Mouse (Mus musculus): ENCODE results near the gene AI467606.
"Not testable (repeated sequence)": the region's sequence is repeated elsewhere in the genome, so short reads cannot be mapped to it uniquely, and the experiment has no call there.

The AI467606 gene

DNA sequence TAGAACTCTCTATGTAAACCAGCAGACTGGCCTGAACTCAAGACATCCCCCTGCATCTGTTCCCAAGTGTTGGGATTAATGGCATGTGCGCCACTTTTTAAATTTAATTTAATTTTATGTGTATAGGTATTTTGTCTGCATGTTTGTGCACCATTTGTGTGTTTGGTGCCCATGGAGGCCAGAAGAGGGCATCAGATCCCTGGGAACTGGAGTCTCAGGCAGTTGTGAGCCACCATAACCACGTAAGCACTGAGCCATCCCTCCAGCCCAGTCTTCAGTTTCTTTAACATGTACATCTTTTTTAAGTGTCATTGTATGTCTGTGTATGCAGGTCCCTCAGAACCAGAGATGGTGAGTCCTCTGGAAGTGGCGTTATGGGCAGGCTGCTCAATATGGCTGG lies 13.5 kb upstream of the AI467606 start:
- peaks cover 43% of the 10 kb centered on the region for H3K4me1 ChIP-seq (replicated peaks; ENCODE audit: low read depth, low read length)
- no peaks in the 10 kb centered on the region for H3K27me3 ChIP-seq (ENCODE audit: insufficient read depth, low read length)
- H3K9me3 ChIP-seq (ENCODE audit: low read length) = peaks cover 4% of the 10 kb centered on the region; the same call in 1 of the 2 replicates
- H3K36me3 ChIP-seq (ENCODE audit: insufficient read depth, low read length) = no peaks in the 10 kb centered on the region
- no peak overlapping the region for H3K4me3 ChIP-seq (replicated peaks; ENCODE audit: low read length)
- TF ChIP-seq CTCF (conservative IDR thresholded peaks at IDR 0.05; ENCODE audit: low read length) (no peak), POU5F1 (IDR thresholded peaks at IDR 0.05; ENCODE audit: borderline replicate concordance, low read length) (no peak), NANOG (IDR thresholded peaks at IDR 0.05; ENCODE audit: borderline replicate concordance, low read length) (no peak)

DNA sequence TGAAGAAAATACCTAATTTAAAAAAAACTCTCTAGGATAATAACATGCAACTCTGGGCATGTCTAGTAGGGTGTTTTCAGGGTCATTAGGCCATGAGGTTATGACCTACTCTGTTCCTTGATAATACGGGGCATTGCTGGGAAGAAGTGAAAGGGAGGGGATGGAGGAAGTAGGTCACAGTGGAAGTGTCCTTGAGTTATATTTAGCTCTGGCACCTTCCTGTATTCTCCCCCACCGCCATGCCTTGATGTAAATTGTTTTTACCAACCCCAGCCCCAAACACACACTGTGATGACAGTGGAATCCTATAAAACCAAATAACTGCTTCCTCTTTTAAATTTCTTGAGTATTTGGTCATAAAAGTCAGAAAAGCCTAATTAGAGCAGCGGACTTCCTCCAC lies 11.1 kb upstream of the AI467606 start:
- H3K36me3 ChIP-seq (ENCODE audit: insufficient read depth, low read length) = no peaks in the 10 kb centered on the region
- TF ChIP-seq POU5F1 (IDR thresholded peaks at IDR 0.05; ENCODE audit: borderline replicate concordance, low read length) (no peak), CTCF (conservative IDR thresholded peaks at IDR 0.05; ENCODE audit: low read length) (no peak), NANOG (IDR thresholded peaks at IDR 0.05; ENCODE audit: borderline replicate concordance, low read length) (no peak)
- H3K27me3 ChIP-seq (ENCODE audit: insufficient read depth, low read length) = no peaks in the 10 kb centered on the region
- H3K9me3 ChIP-seq (ENCODE audit: low read length) = peaks cover 3% of the 10 kb centered on the region; the same call in 1 of the 2 replicates
- no peak overlapping the region for H3K4me3 ChIP-seq (replicated peaks; ENCODE audit: low read length)
- H3K4me1 ChIP-seq (replicated peaks; ENCODE audit: low read depth, low read length) = peaks cover 58% of the 10 kb centered on the region

DNA sequence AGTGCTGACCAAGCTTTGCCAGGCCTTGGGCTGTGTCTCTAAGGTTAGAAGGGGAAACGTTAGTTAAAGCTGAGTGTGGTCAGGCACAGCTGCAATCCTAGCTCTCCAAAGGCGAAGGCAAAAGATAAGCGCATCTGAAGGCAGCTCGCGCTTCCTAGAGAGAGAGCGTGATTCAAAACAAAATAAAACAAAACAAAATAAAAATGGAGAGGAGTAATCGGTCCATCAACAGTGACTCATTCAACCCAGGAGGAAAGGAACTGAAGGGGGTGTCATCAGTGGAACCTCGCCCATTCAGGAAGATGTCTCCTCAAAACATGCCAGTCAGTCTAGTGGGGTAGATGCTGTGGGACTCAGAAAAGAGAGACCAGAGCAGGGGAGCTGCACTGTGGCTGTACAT lies 8.9 kb upstream of the AI467606 start:
- no peaks in the 10 kb centered on the region for H3K27me3 ChIP-seq (ENCODE audit: insufficient read depth, low read length)
- no peak overlapping the region for H3K4me3 ChIP-seq (replicated peaks; ENCODE audit: low read length)
- peaks cover 50% of the 10 kb centered on the region for H3K4me1 ChIP-seq (replicated peaks; ENCODE audit: low read depth, low read length)
- H3K9me3 ChIP-seq (ENCODE audit: low read length) = no peaks in the 10 kb centered on the region
- no peaks in the 10 kb centered on the region for H3K36me3 ChIP-seq (ENCODE audit: insufficient read depth, low read length)
- TF ChIP-seq CTCF (conservative IDR thresholded peaks at IDR 0.05; ENCODE audit: low read length) = no peak
- no peak for TF ChIP-seq NANOG (IDR thresholded peaks at IDR 0.05; ENCODE audit: borderline replicate concordance, low read length)
- no peak for TF ChIP-seq POU5F1 (IDR thresholded peaks at IDR 0.05; ENCODE audit: borderline replicate concordance, low read length)

DNA sequence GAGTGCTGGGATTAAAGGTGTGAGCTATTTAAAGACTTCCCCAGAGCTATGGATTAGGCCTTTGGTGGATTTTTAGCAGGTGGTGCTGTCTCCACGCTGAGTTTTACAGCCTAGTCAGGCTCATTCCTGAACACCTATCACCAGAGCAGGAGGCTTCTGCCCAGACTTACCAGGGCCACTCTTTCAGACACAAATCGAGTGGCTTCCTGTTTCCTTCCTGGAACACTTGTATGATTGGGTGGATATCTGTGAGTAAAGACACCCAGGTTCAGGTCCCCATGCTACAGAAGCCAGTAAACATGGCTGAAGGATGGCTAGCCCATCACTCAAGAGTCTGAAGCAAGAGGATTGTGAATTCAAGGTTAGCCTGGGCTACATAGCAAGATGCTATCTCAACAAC lies 8.2 kb upstream of the AI467606 start:
- H3K27me3 ChIP-seq (ENCODE audit: insufficient read depth, low read length) = no peaks in the 10 kb centered on the region
- no peaks in the 10 kb centered on the region for H3K9me3 ChIP-seq (ENCODE audit: low read length)
- no peaks in the 10 kb centered on the region for H3K36me3 ChIP-seq (ENCODE audit: insufficient read depth, low read length)
- H3K4me1 ChIP-seq (replicated peaks; ENCODE audit: low read depth, low read length) = peaks cover 47% of the 10 kb centered on the region
- TF ChIP-seq NANOG (IDR thresholded peaks at IDR 0.05; ENCODE audit: borderline replicate concordance, low read length) (no peak), CTCF (conservative IDR thresholded peaks at IDR 0.05; ENCODE audit: low read length) (no peak), POU5F1 (IDR thresholded peaks at IDR 0.05; ENCODE audit: borderline replicate concordance, low read length) (no peak)
- H3K4me3 ChIP-seq (replicated peaks; ENCODE audit: low read length) = no peak overlapping the region

DNA sequence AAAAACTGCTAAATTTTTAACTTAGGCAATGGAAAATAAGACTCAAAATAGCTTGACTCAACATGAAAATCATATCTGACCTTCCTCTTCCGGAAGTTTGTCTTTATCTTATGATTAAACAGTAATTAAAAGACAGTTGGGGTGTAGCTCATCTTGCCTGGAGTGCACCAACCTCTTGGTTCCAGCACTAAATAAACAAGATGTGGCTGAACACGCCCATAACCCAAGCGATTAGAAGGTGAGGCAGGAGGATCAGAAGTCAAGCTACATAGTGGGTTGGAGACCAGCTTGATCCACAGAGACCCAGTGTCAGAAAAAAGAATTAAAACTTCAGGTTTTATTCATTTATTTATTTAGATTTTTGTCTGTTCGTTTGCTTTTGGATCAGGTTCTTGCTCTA lies 7.5 kb upstream of the AI467606 start:
- Histone ChIP-seq H3K36me3 (ENCODE audit: insufficient read depth, low read length) (no peaks in the 10 kb centered on the region), H3K4me3 (replicated peaks; ENCODE audit: low read length) (no peak overlapping the region), H3K27me3 (ENCODE audit: insufficient read depth, low read length) (no peaks in the 10 kb centered on the region), H3K9me3 (ENCODE audit: low read length) (no peaks in the 10 kb centered on the region), H3K4me1 (replicated peaks; ENCODE audit: low read depth, low read length) (peaks cover 42% of the 10 kb centered on the region)
- TF ChIP-seq NANOG (IDR thresholded peaks at IDR 0.05; ENCODE audit: borderline replicate concordance, low read length) (no peak), CTCF (conservative IDR thresholded peaks at IDR 0.05; ENCODE audit: low read length) (no peak), POU5F1 (IDR thresholded peaks at IDR 0.05; ENCODE audit: borderline replicate concordance, low read length) (no peak)

DNA sequence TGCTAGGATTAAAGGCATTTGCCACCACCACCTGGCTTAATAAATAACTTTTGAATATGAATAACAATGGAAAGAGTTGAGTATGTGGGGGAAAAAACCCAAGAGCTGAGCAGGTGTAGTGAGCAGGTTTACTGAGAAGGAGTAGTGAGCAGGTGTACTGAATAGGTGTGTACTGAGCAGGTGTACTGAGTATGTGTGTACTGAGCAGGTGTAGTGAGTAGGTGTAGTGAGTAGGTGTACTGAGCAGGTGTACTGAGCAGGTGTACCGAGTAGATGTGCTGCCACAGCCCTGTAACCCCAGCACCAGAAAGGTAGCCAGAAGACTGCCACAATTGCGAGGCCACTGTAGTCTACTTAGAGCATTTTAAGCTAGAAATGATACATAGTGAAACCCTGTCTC lies 6.4 kb upstream of the AI467606 start:
- Histone ChIP-seq H3K27me3 (ENCODE audit: insufficient read depth, low read length) (no peaks in the 10 kb centered on the region), H3K9me3 (ENCODE audit: low read length) (no peaks in the 10 kb centered on the region), H3K4me3 (replicated peaks; ENCODE audit: low read length) (no peak overlapping the region), H3K36me3 (ENCODE audit: insufficient read depth, low read length) (no peaks in the 10 kb centered on the region), H3K4me1 (replicated peaks; ENCODE audit: low read depth, low read length) (peaks cover 46% of the 10 kb centered on the region)
- no peak for TF ChIP-seq NANOG (IDR thresholded peaks at IDR 0.05; ENCODE audit: borderline replicate concordance, low read length)
- no peak for TF ChIP-seq CTCF (conservative IDR thresholded peaks at IDR 0.05; ENCODE audit: low read length)
- TF ChIP-seq POU5F1 (IDR thresholded peaks at IDR 0.05; ENCODE audit: borderline replicate concordance, low read length) = no peak

DNA sequence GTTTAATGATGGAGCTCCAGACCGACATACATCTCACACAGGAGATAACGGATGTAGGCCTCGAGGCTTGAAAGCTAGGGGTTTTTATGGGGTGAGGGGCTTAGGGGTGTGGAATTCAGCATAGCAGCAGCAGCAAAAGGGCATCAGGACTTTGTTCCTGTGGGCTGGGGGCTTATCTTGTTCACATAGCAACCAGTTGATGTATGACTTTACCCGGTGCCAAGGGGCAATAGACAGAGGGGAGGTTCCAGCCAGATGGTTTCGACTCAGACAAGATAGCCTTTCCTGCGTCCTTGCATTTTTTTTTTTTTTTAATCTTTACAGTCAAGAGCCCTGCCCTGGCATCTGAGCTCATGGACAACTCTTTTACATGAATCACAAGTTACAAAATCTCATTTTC lies 5.4 kb upstream of the AI467606 start:
- not testable (repeated sequence) for H3K4me3 ChIP-seq (replicated peaks; ENCODE audit: low read length); H3K27me3 ChIP-seq (ENCODE audit: insufficient read depth, low read length); H3K9me3 ChIP-seq (ENCODE audit: low read length); H3K36me3 ChIP-seq (ENCODE audit: insufficient read depth, low read length)
- peaks cover 48% of the 10 kb centered on the region for H3K4me1 ChIP-seq (replicated peaks; ENCODE audit: low read depth, low read length)

DNA sequence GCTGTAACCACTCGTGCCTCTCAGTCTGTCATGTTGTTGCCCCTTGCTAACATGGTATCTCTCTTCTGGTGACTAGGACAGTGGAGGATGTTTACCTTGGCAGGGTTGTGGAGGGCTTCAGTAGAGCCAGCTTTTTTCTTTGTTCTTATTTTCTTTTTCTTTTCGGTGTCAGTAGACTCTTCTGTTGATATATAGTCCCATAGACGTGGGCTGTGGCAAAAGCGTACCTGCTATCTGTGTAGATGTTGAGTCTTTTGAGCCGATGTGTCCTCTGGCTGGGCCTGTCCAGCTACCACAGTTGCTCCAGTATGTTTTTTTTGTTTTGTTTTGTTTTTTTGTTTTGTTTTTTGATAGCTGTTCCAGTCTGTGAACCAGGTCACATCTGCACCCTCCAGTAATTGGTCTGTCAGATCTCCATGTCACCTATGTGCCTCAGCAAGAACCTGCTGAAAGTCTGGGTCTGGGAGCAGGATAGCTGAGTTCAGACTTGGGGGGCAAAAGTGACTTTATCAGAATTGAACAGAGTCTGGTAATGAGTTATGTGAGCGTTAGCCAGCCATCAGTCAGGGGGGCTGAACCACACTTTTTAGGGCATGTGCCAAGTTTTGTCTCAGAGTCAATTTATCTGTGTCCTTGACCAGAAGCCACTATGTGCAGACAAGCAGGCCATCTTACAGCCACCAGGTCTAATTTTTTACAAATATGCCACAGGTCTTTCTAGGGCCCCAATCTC lies 3.7 kb upstream of the AI467606 start, which contains the start of gene Zg16:
Gene Zg16 (minus strand): TSS at position 51 of the 733 bp plus-strand sequence.
- not testable (repeated sequence) for H3K4me3 ChIP-seq (replicated peaks; ENCODE audit: low read length); H3K27me3 ChIP-seq (ENCODE audit: insufficient read depth, low read length); H3K36me3 ChIP-seq (ENCODE audit: insufficient read depth, low read length); H3K9me3 ChIP-seq (ENCODE audit: low read length)
- peaks cover 53% of the 10 kb centered on the region for H3K4me1 ChIP-seq (replicated peaks; ENCODE audit: low read depth, low read length)

DNA sequence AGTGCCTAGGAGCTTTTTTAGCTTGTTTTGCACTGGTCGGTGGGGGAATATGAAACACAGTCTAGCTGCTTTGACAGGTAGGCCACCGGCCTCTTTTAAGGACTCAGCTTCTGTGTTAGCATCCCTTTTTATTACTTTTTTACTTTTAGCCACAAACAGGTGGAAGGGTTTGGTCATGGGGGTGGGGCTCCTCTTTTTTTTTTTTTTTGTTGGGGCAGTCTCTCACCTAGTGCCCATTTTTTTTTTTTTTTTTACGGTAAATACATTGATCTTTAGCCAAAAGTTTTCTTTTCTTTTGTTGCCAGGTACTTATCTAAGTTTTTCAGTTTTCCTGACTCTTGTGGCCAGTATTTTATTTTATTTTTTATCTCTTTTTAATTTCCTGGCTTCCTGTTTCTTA lies 3.1 kb upstream of the AI467606 start:
- peaks cover 10% of the 10 kb centered on the region for H3K36me3 ChIP-seq (ENCODE audit: insufficient read depth, low read length)
- no peaks in the 10 kb centered on the region for H3K9me3 ChIP-seq (ENCODE audit: low read length)
- H3K27me3 ChIP-seq (ENCODE audit: insufficient read depth, low read length) = no peaks in the 10 kb centered on the region
- H3K4me3 ChIP-seq (replicated peaks; ENCODE audit: low read length) = no peak overlapping the region
- no peak for TF ChIP-seq POU5F1 (IDR thresholded peaks at IDR 0.05; ENCODE audit: borderline replicate concordance, low read length)
- TF ChIP-seq CTCF (conservative IDR thresholded peaks at IDR 0.05; ENCODE audit: low read length) = no peak
- TF ChIP-seq NANOG (IDR thresholded peaks at IDR 0.05; ENCODE audit: borderline replicate concordance, low read length) = no peak
- peaks cover 53% of the 10 kb centered on the region for H3K4me1 ChIP-seq (replicated peaks; ENCODE audit: low read depth, low read length)

Measured in E14TG2a.4 (cell line).